In the genomic region with DNA sequence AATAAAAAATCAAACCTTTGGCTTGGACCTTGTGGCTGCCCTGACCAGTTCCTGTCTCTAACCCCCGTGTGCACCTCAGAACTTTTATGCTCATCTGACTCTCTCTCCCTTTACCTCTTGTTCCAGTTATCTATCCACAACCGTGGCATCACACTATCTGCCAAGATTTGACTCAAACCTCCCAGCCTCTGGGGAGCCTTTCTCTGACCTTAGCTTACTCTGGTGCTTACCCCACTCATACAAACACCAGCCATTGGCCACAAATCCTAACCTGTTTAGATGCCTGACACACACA, we compare ENCODE assay signal across 19 mouse cellular contexts. TPM values are rescaled to one million over a fixed set of nuclear protein-coding genes. Genes with fewer than 3 reads are reported as not detected.
DNase-seq lines count a peak whose midpoint lies in the region; ATAC-seq and TF ChIP-seq lines count a peak whose summit lies in the region.
"Had no signal": no experiment of that assay in that cellular context is flagged by ENCODE, and none has a peak within 500 bp of the region (broad histone marks: within the 10 kb centered on the region; RNA-seq: fewer than 3 reads in every experiment).

No protein-coding gene starts in this region.

- peaks cover 40% of the 10 kb centered on the region for H3K4me1 ChIP-seq in hindbrain, embryonic 10.5 days (replicated peaks)
- peaks cover 21% of the 10 kb centered on the region for H3K4me1 ChIP-seq in hindbrain, embryonic 12.5 days
- H3K4me1 ChIP-seq in lung, embryonic 14.5 days (ENCODE audit: insufficient read depth) = no peaks in the 10 kb centered on the region
- peaks cover 11% of the 10 kb centered on the region for H3K4me1 ChIP-seq in midbrain, embryonic 14.5 days (ENCODE audit: control insufficient read depth, insufficient read depth, low read length)
- H3K4me1 ChIP-seq in midbrain, postnatal 0 days (ENCODE audit: insufficient read depth, low read length) = no peaks in the 10 kb centered on the region

- H3K4me3 ChIP-seq in hindbrain, embryonic 10.5 days = no peak overlapping the region
- H3K4me3 ChIP-seq in hindbrain, embryonic 12.5 days = no peak overlapping the region
- no peak overlapping the region for H3K4me3 ChIP-seq in lung, embryonic 14.5 days (ENCODE audit: low read depth, low read length)
- H3K4me3 ChIP-seq in midbrain, embryonic 14.5 days (replicated peaks; ENCODE audit: low read depth, low read length) = no peak overlapping the region
- no peak overlapping the region for H3K4me3 ChIP-seq in midbrain, postnatal 0 days (ENCODE audit: low read depth, low read length)
- H3K4me3 ChIP-seq: embryonic facial prominence, embryonic 12.5 days; forebrain, embryonic 12.5 days; heart, embryonic 15.5 days; hindbrain, embryonic 15.5 days had no signal

- no peaks in the 10 kb centered on the region for H3K9me3 ChIP-seq in hindbrain, embryonic 10.5 days
- H3K9me3 ChIP-seq in hindbrain, embryonic 12.5 days (replicated peaks) = no peaks in the 10 kb centered on the region
- H3K9me3 ChIP-seq in lung, embryonic 14.5 days (ENCODE audit: low read depth, low read length) = no peaks in the 10 kb centered on the region
- H3K9me3 ChIP-seq in midbrain, embryonic 14.5 days (ENCODE audit: control insufficient read depth, low read length) = no peaks in the 10 kb centered on the region
- no peaks in the 10 kb centered on the region for H3K9me3 ChIP-seq in midbrain, postnatal 0 days (ENCODE audit: low read length)
- H3K9me3 ChIP-seq: embryonic facial prominence, embryonic 12.5 days; forebrain, embryonic 12.5 days; heart, embryonic 15.5 days; hindbrain, embryonic 15.5 days had no signal

- H3K27ac ChIP-seq in hindbrain, embryonic 10.5 days = 0 out of 2 replicates have a peak overlapping the region, but pooled peaks have one; percentile 57
- no peak overlapping the region for H3K27ac ChIP-seq in hindbrain, embryonic 12.5 days
- no peak overlapping the region for H3K27ac ChIP-seq in lung, embryonic 14.5 days (ENCODE audit: low read depth)
- no peak overlapping the region for H3K27ac ChIP-seq in midbrain, embryonic 14.5 days (replicated peaks; ENCODE audit: low read depth, low read length)
- no peak overlapping the region for H3K27ac ChIP-seq in midbrain, postnatal 0 days (ENCODE audit: low read depth, low read length)
- H3K27ac ChIP-seq: forebrain, embryonic 12.5 days; heart, embryonic 15.5 days; hindbrain, embryonic 15.5 days had no signal

- DNase-seq in hindbrain, embryonic 10.5 days (ENCODE audit: low spot score) = peak; percentile 6
- no peak for DNase-seq in lung, embryonic 14.5 days
- no peak for DNase-seq in lung, postnatal 14 days
- DNase-seq in midbrain, embryonic 14.5 days = no peak
- no peak for DNase-seq in midbrain, postnatal 0 days (ENCODE audit: low spot score)
- DNase-seq: adrenal gland, postnatal 14 days; B cell, adult 2 months; gastrocnemius, postnatal 10 days; heart, adult 18-20 months; heart, postnatal 14 days had no signal

- no peak for ATAC-seq in hindbrain, embryonic 12.5 days (ENCODE audit: low FRiP score)
- ATAC-seq in lung, embryonic 14.5 days (ENCODE audit: insufficient read depth) = no peak
- no peak for ATAC-seq in midbrain, embryonic 14.5 days (ENCODE audit: low FRiP score, low TSS enrichment)
- ATAC-seq in midbrain, postnatal 0 days (ENCODE audit: low FRiP score) = no peak
- no peak for ATAC-seq in erythroblast, adult 5-6 weeks (replicated peaks; ENCODE audit: low FRiP score, poor library complexity, severe bottlenecking)
- ATAC-seq: activated CD4-positive, CD25-positive, alpha-beta regulatory T cell, adult 4 months; CD4-positive, CD25-positive, alpha-beta regulatory T cell, adult 4 months; forebrain, embryonic 16.5 days had no signal

- 10% methylated on average over 2 of the region's 2 CpGs for WGBS in hindbrain, embryonic 10.5 days
- WGBS in hindbrain, embryonic 12.5 days = 20% methylated on average over 2 of the region's 2 CpGs
- WGBS in lung, embryonic 14.5 days = 45% methylated on average over 2 of the region's 2 CpGs
- WGBS in midbrain, embryonic 14.5 days = 6% methylated on average over 2 of the region's 2 CpGs
- WGBS in midbrain, postnatal 0 days = 20% methylated on average over 2 of the region's 2 CpGs

- TF ChIP-seq CTCF in lung, embryonic 14.5 days (IDR thresholded peaks at IDR 0.05; ENCODE audit: low read depth) = no peak
- TF ChIP-seq CTCF in midbrain, postnatal 0 days (IDR thresholded peaks at IDR 0.05) = no peak

- H3K36me3 ChIP-seq in hindbrain, embryonic 10.5 days = no peaks in the 10 kb centered on the region
- no peaks in the 10 kb centered on the region for H3K36me3 ChIP-seq in hindbrain, embryonic 12.5 days
- H3K36me3 ChIP-seq in lung, embryonic 14.5 days (ENCODE audit: insufficient read depth) = no peaks in the 10 kb centered on the region
- H3K36me3 ChIP-seq in midbrain, embryonic 14.5 days (ENCODE audit: control insufficient read depth, insufficient read depth, low read length) = no peaks in the 10 kb centered on the region
- no peaks in the 10 kb centered on the region for H3K36me3 ChIP-seq in midbrain, postnatal 0 days (ENCODE audit: insufficient read depth, low read length)
- H3K36me3 ChIP-seq: embryonic facial prominence, embryonic 12.5 days; forebrain, embryonic 12.5 days; heart, embryonic 15.5 days; hindbrain, embryonic 15.5 days had no signal

- H3K27me3 ChIP-seq in hindbrain, embryonic 10.5 days (ENCODE audit: insufficient read depth, poor library complexity, severe bottlenecking) = peaks cover 20% of the 10 kb centered on the region
- H3K27me3 ChIP-seq in hindbrain, embryonic 12.5 days = peaks cover 5% of the 10 kb centered on the region; the same call in 1 of the 2 replicates
- no peaks in the 10 kb centered on the region for H3K27me3 ChIP-seq in lung, embryonic 14.5 days (ENCODE audit: insufficient read depth, low read length)
- 0 out of 2 replicates have a peak, but pooled peaks cover 4% of the 10 kb centered on the region for H3K27me3 ChIP-seq in midbrain, embryonic 14.5 days (ENCODE audit: control insufficient read depth, insufficient read depth, low read length)
- H3K27me3 ChIP-seq in midbrain, postnatal 0 days (ENCODE audit: insufficient read depth, low read length) = no peaks in the 10 kb centered on the region
- H3K27me3 ChIP-seq: embryonic facial prominence, embryonic 12.5 days; heart, embryonic 15.5 days; hindbrain, embryonic 15.5 days had no signal

- no peak overlapping the region for H3K4me2 ChIP-seq in hindbrain, embryonic 12.5 days (replicated peaks)
- 0 out of 2 replicates have a peak overlapping the region, but pooled peaks have one; percentile 1 for H3K4me2 ChIP-seq in lung, embryonic 14.5 days
- peak overlapping the region; percentile 15; the same call in 1 of the 2 replicates for H3K4me2 ChIP-seq in midbrain, embryonic 14.5 days (ENCODE audit: low read length)
- no peak overlapping the region for H3K4me2 ChIP-seq in midbrain, postnatal 0 days (ENCODE audit: low read depth, low read length, poor library complexity, severe bottlenecking)
- H3K4me2 ChIP-seq: embryonic facial prominence, embryonic 12.5 days; forebrain, embryonic 12.5 days had no signal

- no peak overlapping the region for H3K9ac ChIP-seq in hindbrain, embryonic 12.5 days
- H3K9ac ChIP-seq in lung, embryonic 14.5 days = no peak overlapping the region
- H3K9ac ChIP-seq in midbrain, embryonic 14.5 days (replicated peaks; ENCODE audit: low read length) = no peak overlapping the region
- H3K9ac ChIP-seq in midbrain, postnatal 0 days (replicated peaks; ENCODE audit: low read length, poor library complexity, severe bottlenecking) = no peak overlapping the region
- H3K9ac ChIP-seq: embryonic facial prominence, embryonic 12.5 days; forebrain, embryonic 12.5 days; hindbrain, embryonic 15.5 days had no signal

RNA-seq across cellular contexts. Expression of gene Spred2, which starts 6.0 kb away (rescaled TPM):
- 4.7 and 6.3 TPM in 2 replicates for polyA plus RNA-seq in hindbrain, embryonic 10.5 days (2016; fragmentation: Nextera tagmentation; extraction: Ambion mirVana)
- polyA plus RNA-seq in hindbrain, embryonic 12.5 days (2016; fragmentation: Nextera tagmentation; extraction: Ambion mirVana) = 6.8 and 7.8 TPM in 2 replicates
- 7.0 and 7.2 TPM in 2 replicates for polyA plus RNA-seq in lung, embryonic 14.5 days (2014; fragmentation: Nextera tagmentation; extraction: Ambion mirVana)
- 5.5 and 6.2 TPM in 2 replicates for polyA plus RNA-seq in midbrain, embryonic 14.5 days (2014; fragmentation: Nextera tagmentation; extraction: Ambion mirVana)
- 12.9 and 17.0 TPM in 2 replicates for total RNA-seq in midbrain, postnatal 0 days (2014; rRNA removed)
- polyA plus RNA-seq in midbrain, postnatal 0 days (2015; fragmentation: Nextera tagmentation; extraction: Ambion mirVana) = 5.7 and 6.2 TPM in 2 replicates
- total RNA-seq in erythroblast, adult 5-6 weeks (2015; ENCODE audit: low replicate concordance) = 3.8 and 4.4 TPM in 2 replicates
- total RNA-seq in erythroblast, adult 5-6 weeks (2017; ENCODE audit: low replicate concordance) = 2.1 and 2.4 TPM in 2 replicates

Comparison
In these comparisons a context has a peak if more than half of its experiments do, and no peak if none do; other contexts are left out.
1. H3K4me2 ChIP-seq: peak in lung, embryonic 14.5 days (single experiment) and midbrain, embryonic 14.5 days (single experiment); none in hindbrain, embryonic 12.5 days (single experiment) and midbrain, postnatal 0 days (single experiment).